Mouse (Mus musculus) neural tube, embryonic 13.5 days (tissue): ENCODE data around the gene Rgl1. TPM values are rescaled to one million over a fixed set of nuclear protein-coding genes. Genes with fewer than 3 reads are reported as not detected.

ENCODE experiments used
- ATAC-seq: fragments of 200-750 bp; cut with Nextera tagmentation; 2 replicates; pipeline ENCODE4 v1.8.0; 2017; ENCODE audit warnings: low read depth, mild to moderate bottlenecking, moderate TSS enrichment, moderate library complexity
- H3K27ac ChIP-seq: fragments of 300-500 bp; sonication (generic); replicated peaks from 2 replicates; pipeline ENCODE4 v1.5.1; 2015; ENCODE audit warnings: moderate library complexity, mild to moderate bottlenecking, inconsistent platforms
- H3K27me3 ChIP-seq: fragments of 300-500 bp; sonication (generic); 2 replicates; pipeline ENCODE4 v1.6.1; 2015; ENCODE audit warnings: mild to moderate bottlenecking, inconsistent platforms
- H3K36me3 ChIP-seq: fragments of 300-500 bp; sonication (generic); 2 replicates; pipeline ENCODE4 v1.6.1; 2015; ENCODE audit warnings: mild to moderate bottlenecking, inconsistent platforms
- H3K4me1 ChIP-seq: fragments of 300-500 bp; sonication (generic); replicated peaks from 2 replicates; pipeline ENCODE4 v1.6.1; 2015; ENCODE audit warnings: inconsistent platforms
- H3K4me2 ChIP-seq: fragments of 300-500 bp; sonication (generic); 2 replicates; pipeline ENCODE4 v1.6.1; 2015; ENCODE audit warnings: inconsistent platforms, mild to moderate bottlenecking, moderate library complexity
- H3K4me3 ChIP-seq: fragments of 300-500 bp; sonication (generic); 2 replicates; pipeline ENCODE4 v1.5.1; 2015; ENCODE audit warnings: mild to moderate bottlenecking, inconsistent platforms
- H3K9ac ChIP-seq: fragments of 300-500 bp; sonication (generic); 2 replicates; pipeline ENCODE4 v1.6.1; 2015; ENCODE audit warnings: moderate library complexity, mild to moderate bottlenecking, inconsistent platforms
- H3K9me3 ChIP-seq: fragments of 300-500 bp; sonication (generic); 2 replicates; pipeline ENCODE4 v1.6.1; 2016; ENCODE audit warnings: inconsistent platforms
- WGBS: fragments of 180-500 bp; shearing (Covaris S2); methylation state at CpG from one replicate; pipeline ENCODE4 v1.1.7; 2015; 5-methylcytosine and 5-hydroxymethylcytosine counted together
- polyA plus RNA-seq: library from polyadenylated mRNA; unstranded; fragments of >200 nt; fragmentation: Nextera tagmentation; extraction: Ambion mirVana; gene quantifications from 2 replicates; pipeline ENCODE4 v1.2.1, GENCODE M21; 2015

Rgl1 gene
- polyA plus RNA-seq, 1 experiment from 2014 or later = 25.4 TPM

GRCm38 (mm10) chr1:152738793-152739192 is 27.4 kb downstream of the Rgl1 start:
- H3K4me1 ChIP-seq = no peaks in the 10 kb centered on the region
- H3K27me3 ChIP-seq = no peaks in the 10 kb centered on the region
- no peak for ATAC-seq
- no peak overlapping the region for H3K9ac ChIP-seq
- no peaks in the 10 kb centered on the region for H3K36me3 ChIP-seq
- WGBS = 91% methylated on average over 9 of the region's 9 CpGs
- no peak overlapping the region for H3K4me2 ChIP-seq
- H3K27ac ChIP-seq = no peak overlapping the region
- no peaks in the 10 kb centered on the region for H3K9me3 ChIP-seq
- H3K4me3 ChIP-seq = no peak overlapping the region

DNA sequence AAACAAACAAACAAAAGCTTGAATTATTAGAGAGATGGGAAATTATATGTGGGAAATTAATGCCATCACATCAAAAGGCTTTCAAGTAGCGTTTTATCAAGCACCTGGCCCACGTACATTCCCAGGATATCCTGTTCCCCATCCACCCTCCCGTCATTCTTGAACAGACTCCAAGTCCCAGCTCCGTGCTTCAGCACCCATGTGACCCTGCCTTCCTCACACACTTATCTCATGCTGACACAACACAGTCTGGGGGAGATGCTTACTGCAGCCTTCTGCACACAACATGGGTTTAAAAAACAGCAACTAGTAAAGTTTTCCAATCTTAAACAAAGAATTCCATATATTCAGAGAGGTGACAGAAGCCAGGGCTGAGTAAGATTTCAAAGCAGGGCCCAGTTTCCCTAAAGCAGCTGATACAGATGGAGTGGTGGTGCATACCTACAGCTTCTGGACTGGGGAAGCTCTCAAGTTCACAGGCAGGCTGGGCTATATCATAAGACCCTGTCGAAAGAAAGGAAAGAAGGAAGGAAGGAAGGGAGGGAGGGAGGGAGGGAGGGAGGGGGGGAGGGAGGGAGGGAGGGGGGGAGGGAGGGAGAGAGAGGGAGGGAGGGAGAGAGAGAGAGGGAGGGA is 38.4 kb downstream of the Rgl1 start:
- ATAC-seq = no peak
- no peak overlapping the region for H3K9ac ChIP-seq
- no peaks in the 10 kb centered on the region for H3K9me3 ChIP-seq
- H3K27me3 ChIP-seq = no peaks in the 10 kb centered on the region
- no peaks in the 10 kb centered on the region for H3K36me3 ChIP-seq
- no peak overlapping the region for H3K4me3 ChIP-seq
- H3K4me2 ChIP-seq = no peak overlapping the region
- no peaks in the 10 kb centered on the region for H3K4me1 ChIP-seq
- no peak overlapping the region for H3K27ac ChIP-seq
- 70% methylated on average over 4 of the region's 5 CpGs for WGBS

DNA sequence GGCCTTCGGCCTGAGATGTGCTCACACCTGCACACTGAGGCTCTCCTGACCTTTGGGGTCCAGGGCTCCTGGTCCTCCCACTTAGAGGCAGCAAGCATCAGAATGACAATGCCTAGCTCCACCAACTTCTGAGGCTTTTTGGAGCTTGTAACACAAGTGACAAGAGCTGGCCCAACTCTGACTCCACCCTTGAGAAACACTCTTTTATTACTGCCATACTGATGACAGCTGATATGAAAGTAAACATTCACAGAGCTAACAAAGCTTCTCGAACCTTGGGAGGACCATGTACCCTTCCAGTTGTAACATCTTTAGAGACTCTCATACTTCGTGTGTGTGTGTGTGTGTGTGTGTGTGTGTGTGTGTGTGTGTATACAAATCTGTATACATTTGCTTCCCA is 40.1 kb downstream of the Rgl1 start:
- Histone ChIP-seq H3K4me3 (no peak overlapping the region), H3K36me3 (no peaks in the 10 kb centered on the region), H3K9me3 (no peaks in the 10 kb centered on the region), H3K27me3 (no peaks in the 10 kb centered on the region), H3K9ac (no peak overlapping the region), H3K4me1 (no peaks in the 10 kb centered on the region), H3K4me2 (no peak overlapping the region), H3K27ac (no peak overlapping the region)
- ATAC-seq = no peak
- 77% methylated on average over 3 of the region's 3 CpGs for WGBS

GRCm38 (mm10) chr1:152724286-152724685 is 41.9 kb downstream of the Rgl1 start:
- H3K4me3 ChIP-seq = no peak overlapping the region
- H3K36me3 ChIP-seq = no peaks in the 10 kb centered on the region
- no peak overlapping the region for H3K27ac ChIP-seq
- H3K9ac ChIP-seq = no peak overlapping the region
- H3K9me3 ChIP-seq = no peaks in the 10 kb centered on the region
- H3K27me3 ChIP-seq = no peaks in the 10 kb centered on the region
- no peak overlapping the region for H3K4me2 ChIP-seq
- ATAC-seq = no peak
- H3K4me1 ChIP-seq = no peaks in the 10 kb centered on the region

DNA sequence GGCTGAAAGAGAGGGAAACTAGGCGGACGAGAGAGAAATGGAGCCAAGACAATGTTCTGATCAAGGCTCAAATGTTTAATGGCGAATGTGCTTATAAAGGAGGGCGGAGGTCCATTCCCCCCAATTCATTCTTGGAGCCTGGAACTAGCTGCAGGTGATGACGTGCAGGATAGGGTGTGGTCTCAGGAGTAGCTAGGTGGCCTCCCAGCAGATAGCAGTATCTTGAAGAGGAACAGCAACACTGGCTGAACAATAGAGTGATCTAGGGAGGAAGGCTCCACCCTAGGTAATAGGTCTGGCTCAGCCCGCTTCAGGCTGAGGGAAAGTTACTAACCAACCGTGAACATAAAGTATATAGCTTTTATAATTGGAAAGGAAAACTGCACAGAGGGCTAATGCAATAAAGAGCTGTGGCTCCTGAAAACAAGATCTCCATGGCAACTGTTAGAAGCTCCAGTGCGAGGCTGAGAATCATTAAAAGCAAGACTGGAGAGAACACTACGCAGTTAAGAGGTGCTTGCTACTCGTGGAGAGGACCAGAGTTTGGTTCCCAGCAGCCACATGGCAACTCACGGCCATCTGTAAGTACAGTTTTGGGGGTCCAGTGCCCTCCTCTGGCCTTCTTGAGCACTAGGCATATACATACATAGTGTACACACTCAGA is 44.5 kb downstream of the Rgl1 start:
- Histone ChIP-seq H3K9ac (no peak overlapping the region), H3K9me3 (no peaks in the 10 kb centered on the region), H3K4me2 (no peak overlapping the region), H3K36me3 (no peaks in the 10 kb centered on the region), H3K4me3 (no peak overlapping the region), H3K4me1 (no peaks in the 10 kb centered on the region), H3K27ac (no peak overlapping the region), H3K27me3 (no peaks in the 10 kb centered on the region)
- 81% methylated on average over 11 of the region's 11 CpGs for WGBS
- no peak for ATAC-seq

GRCm38 (mm10) chr1:152720969-152721368 is 45.2 kb downstream of the Rgl1 start:
- ATAC-seq = no peak
- 84% methylated on average over 4 of the region's 4 CpGs for WGBS

GRCm38 (mm10) chr1:152718200-152718599 is 48.0 kb downstream of the Rgl1 start:
- no peak overlapping the region for H3K27ac ChIP-seq
- no peaks in the 10 kb centered on the region for H3K36me3 ChIP-seq
- no peak for ATAC-seq
- no peaks in the 10 kb centered on the region for H3K9me3 ChIP-seq
- H3K4me2 ChIP-seq = no peak overlapping the region
- no peaks in the 10 kb centered on the region for H3K4me1 ChIP-seq
- 68% methylated on average over 6 of the region's 6 CpGs for WGBS
- no peak overlapping the region for H3K9ac ChIP-seq
- H3K27me3 ChIP-seq = no peaks in the 10 kb centered on the region
- H3K4me3 ChIP-seq = no peak overlapping the region

More at GRCm38 (mm10) chr1:152720969-152721368, 45.2 kb downstream of the Rgl1 start:
- H3K27me3 ChIP-seq = no peaks in the 10 kb centered on the region
- no peak overlapping the region for H3K27ac ChIP-seq
- no peak overlapping the region for H3K4me3 ChIP-seq
- no peaks in the 10 kb centered on the region for H3K4me1 ChIP-seq
- H3K4me2 ChIP-seq = no peak overlapping the region
- no peaks in the 10 kb centered on the region for H3K9me3 ChIP-seq
- H3K36me3 ChIP-seq = no peaks in the 10 kb centered on the region
- no peak overlapping the region for H3K9ac ChIP-seq

GRCm38 (mm10) chr1:152717329-152717728 is 48.8 kb downstream of the Rgl1 start:
- no peak overlapping the region for H3K27ac ChIP-seq
- no peak overlapping the region for H3K4me2 ChIP-seq
- no peaks in the 10 kb centered on the region for H3K36me3 ChIP-seq
- no peak overlapping the region for H3K9ac ChIP-seq
- H3K4me1 ChIP-seq = no peaks in the 10 kb centered on the region
- WGBS = 92% methylated on average over 1 of the region's 1 CpGs
- no peak for ATAC-seq
- no peaks in the 10 kb centered on the region for H3K27me3 ChIP-seq
- H3K4me3 ChIP-seq = no peak overlapping the region
- no peaks in the 10 kb centered on the region for H3K9me3 ChIP-seq

GRCm38 (mm10) chr1:152714405-152714804 is 51.7 kb downstream of the Rgl1 start:
- ATAC-seq = peak; percentile 63
- 68% methylated on average over 3 of the region's 3 CpGs for WGBS
- no peaks in the 10 kb centered on the region for H3K27me3 ChIP-seq
- H3K36me3 ChIP-seq = no peaks in the 10 kb centered on the region
- H3K9me3 ChIP-seq = no peaks in the 10 kb centered on the region
- no peak overlapping the region for H3K9ac ChIP-seq
- peak overlapping the region; percentile 43; the same call in 1 of the 2 replicates for H3K27ac ChIP-seq
- H3K4me3 ChIP-seq = no peak overlapping the region
- H3K4me1 ChIP-seq = no peaks in the 10 kb centered on the region
- H3K4me2 ChIP-seq = no peak overlapping the region

- Histone ChIP-seq H3K27me3 (no peaks in the 10 kb centered on the region), H3K4me3 (no peak overlapping the region), H3K4me1 (no peaks in the 10 kb centered on the region), H3K9ac (no peak overlapping the region), H3K36me3 (no peaks in the 10 kb centered on the region), H3K4me2 (no peak overlapping the region), H3K9me3 (no peaks in the 10 kb centered on the region), H3K27ac (no peak overlapping the region)
- no peak for ATAC-seq
- WGBS = 77% methylated on average over 4 of the region's 4 CpGs
These were observed 52.2 kb downstream of the Rgl1 start for GRCm38 (mm10) chr1:152713924-152714323.

DNA sequence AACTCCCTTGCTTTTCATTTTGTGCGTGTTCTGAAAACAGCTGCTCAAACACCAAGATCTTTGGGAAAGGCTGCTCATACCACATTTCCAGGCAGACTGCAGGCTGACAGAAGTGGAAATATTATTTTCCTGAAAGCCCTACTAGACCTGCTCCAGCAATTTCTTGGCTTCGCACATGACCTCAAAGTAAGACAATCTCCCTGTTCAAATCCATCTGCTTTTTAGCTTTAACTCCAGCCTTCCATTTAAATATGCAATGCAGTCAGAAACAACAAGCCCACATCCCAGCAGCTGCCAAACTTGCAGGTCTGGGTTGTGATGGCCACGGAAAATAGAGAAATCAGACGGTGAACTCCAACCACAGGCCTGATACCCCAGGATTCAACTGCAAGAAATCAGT is 55.1 kb downstream of the Rgl1 start:
- no peak overlapping the region for H3K27ac ChIP-seq
- WGBS = 91% methylated on average over 4 of the region's 4 CpGs
- H3K27me3 ChIP-seq = no peaks in the 10 kb centered on the region
- H3K36me3 ChIP-seq = no peaks in the 10 kb centered on the region
- no peak for ATAC-seq
- H3K4me3 ChIP-seq = no peak overlapping the region
- no peaks in the 10 kb centered on the region for H3K9me3 ChIP-seq
- no peak overlapping the region for H3K9ac ChIP-seq
- H3K4me1 ChIP-seq = no peaks in the 10 kb centered on the region
- H3K4me2 ChIP-seq = no peak overlapping the region

DNA sequence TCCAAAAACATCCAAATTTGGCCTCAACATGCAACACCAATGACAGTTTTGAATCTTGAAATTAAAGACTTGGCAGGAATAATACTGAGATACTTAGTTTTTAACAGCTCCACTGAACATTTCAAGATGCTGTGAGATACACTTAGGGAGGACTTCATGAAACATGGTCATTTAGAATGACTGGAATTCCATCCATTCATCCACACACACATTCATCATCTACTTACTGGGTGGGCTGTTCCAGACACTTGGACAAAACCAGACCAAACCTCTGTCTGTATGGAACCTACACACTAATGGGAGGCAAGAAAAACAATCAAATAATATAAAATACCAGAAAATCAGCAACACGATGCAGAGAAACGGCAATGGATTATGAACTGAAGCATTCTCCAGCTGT is 58.6 kb downstream of the Rgl1 start:
- peaks cover 18% of the 10 kb centered on the region for H3K4me1 ChIP-seq
- H3K27ac ChIP-seq = no peak overlapping the region
- H3K27me3 ChIP-seq = no peaks in the 10 kb centered on the region
- H3K9ac ChIP-seq = no peak overlapping the region
- no peak overlapping the region for H3K4me2 ChIP-seq
- no peak overlapping the region for H3K4me3 ChIP-seq
- WGBS = 90% methylated on average over 2 of the region's 2 CpGs
- H3K36me3 ChIP-seq = no peaks in the 10 kb centered on the region
- ATAC-seq = no peak
- H3K9me3 ChIP-seq = no peaks in the 10 kb centered on the region

- no peak for ATAC-seq
- Histone ChIP-seq H3K4me2 (no peak overlapping the region), H3K9ac (no peak overlapping the region), H3K4me1 (peaks cover 18% of the 10 kb centered on the region), H3K27ac (0 out of 2 replicates have a peak overlapping the region, but pooled peaks have one; percentile 23), H3K4me3 (no peak overlapping the region), H3K27me3 (no peaks in the 10 kb centered on the region), H3K9me3 (no peaks in the 10 kb centered on the region), H3K36me3 (no peaks in the 10 kb centered on the region)
- WGBS = 57% methylated on average over 6 of the region's 6 CpGs
These were observed 62.2 kb downstream of the Rgl1 start for GRCm38 (mm10) chr1:152703941-152704340.
